Mouse (Mus musculus): ENCODE results near the gene Pla2g4e.

GRCm38 (mm10) chr2:120128011-120128410, 117.1 kb downstream of the Pla2g4e start:
- TF ChIP-seq HCFC1 (IDR thresholded peaks at IDR 0.05; ENCODE audit: borderline replicate concordance, insufficient read depth, low read length) (no peak), MAFK (IDR thresholded peaks at IDR 0.05; ENCODE audit: insufficient read depth, low read depth, low read length) (no peak), ZC3H11A (IDR thresholded peaks at IDR 0.05; ENCODE audit: borderline replicate concordance, low read depth, low read length) (no peak), ZNF384 (IDR thresholded peaks at IDR 0.05; ENCODE audit: low read depth, low read length) (no peak), CHD2 (IDR thresholded peaks at IDR 0.05; ENCODE audit: low read depth, low read length) (no peak)
